Mouse (Mus musculus): ENCODE results near the gene Hes1.

DNA sequence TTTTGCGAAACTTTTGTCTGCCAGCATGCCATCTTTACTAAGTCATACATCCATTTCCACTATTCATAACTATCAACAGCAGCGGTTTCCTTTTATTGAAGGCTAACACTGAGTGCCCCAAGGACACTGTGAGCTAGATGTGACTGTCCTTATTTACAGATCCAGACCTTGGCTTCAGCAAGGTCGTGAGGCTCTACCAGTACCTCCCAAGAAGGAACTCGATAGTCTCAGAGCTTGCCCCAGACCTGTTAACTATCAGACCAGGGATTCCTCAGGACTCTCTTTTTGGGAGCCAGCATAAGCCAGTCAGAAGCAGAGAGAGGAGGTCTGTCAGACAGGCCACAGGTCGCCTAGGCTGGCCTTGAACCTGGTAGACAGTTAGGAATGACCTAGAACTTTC lies 24.5 kb downstream of the Hes1 start:
- no peak for TF ChIP-seq CTCF (IDR thresholded peaks at IDR 0.05; ENCODE audit: low read depth)
- no peak for TF ChIP-seq EP300 (IDR thresholded peaks at IDR 0.05; ENCODE audit: low read depth)

Measured in heart, postnatal 0 days (tissue).